Mouse (Mus musculus) limb, embryonic 11.5 days (tissue): Measurements from ENCODE around the gene Srd5a3. TPM values are rescaled to one million over a fixed set of nuclear protein-coding genes. Genes with fewer than 3 reads are reported as not detected.
A peak's percentile ranks its signal among the peaks of the same experiment; 100 is the strongest.
"Not testable (repeated sequence)": the region's sequence is repeated elsewhere in the genome, so short reads cannot be mapped to it uniquely, and the experiment has no call there.

Experiments used
- ATAC-seq: fragments of 200-750 bp; cut with Nextera tagmentation; 2 replicates; pipeline ENCODE4 v1.8.0; 2017; ENCODE audit warnings: low read depth; ENCODE audit not compliant: insufficient number of reproducible peaks, low FRiP score, low TSS enrichment
- DNase-seq: peaks from one replicate; pipeline ENCODE4 v3.0.0-alpha.2; 2015; ENCODE audit warnings: low spot score
- H3K27ac ChIP-seq: fragments of 300-500 bp; sonication (generic); replicated peaks from 2 replicates; pipeline ENCODE4 v1.5.1; 2014; ENCODE audit warnings: low read depth, mild to moderate bottlenecking, low read length
- H3K27me3 ChIP-seq: fragments of 300-500 bp; sonication (generic); 2 replicates; pipeline ENCODE4 v1.6.1; 2014; ENCODE audit warnings: mild to moderate bottlenecking, low read length, mixed read lengths; ENCODE audit not compliant: control insufficient read depth, insufficient read depth
- H3K36me3 ChIP-seq: fragments of 300-500 bp; sonication (generic); 2 replicates; pipeline ENCODE4 v1.6.1; 2014; ENCODE audit warnings: mild to moderate bottlenecking, low read length, moderate library complexity, mixed read lengths; ENCODE audit not compliant: control insufficient read depth, insufficient read depth
- H3K4me1 ChIP-seq: fragments of 300-500 bp; sonication (generic); 2 replicates; pipeline ENCODE4 v1.6.1; 2014; ENCODE audit warnings: low read length, mixed read lengths; ENCODE audit not compliant: control insufficient read depth, insufficient read depth
- H3K4me2 ChIP-seq: fragments of 300-500 bp; sonication (generic); 2 replicates; pipeline ENCODE4 v1.6.1; 2014; ENCODE audit warnings: low read depth, mild to moderate bottlenecking, moderate library complexity; ENCODE audit not compliant: severe bottlenecking
- H3K4me3 ChIP-seq: fragments of 300-500 bp; sonication (generic); 2 replicates; pipeline ENCODE4 v1.5.1; 2014; ENCODE audit warnings: low read depth, low read length
- H3K9ac ChIP-seq: fragments of 300-500 bp; sonication (generic); 2 replicates; pipeline ENCODE4 v1.6.1; 2014; ENCODE audit warnings: mild to moderate bottlenecking, low read length
- H3K9me3 ChIP-seq: fragments of 300-500 bp; sonication (generic); 2 replicates; pipeline ENCODE4 v1.6.1; 2016; ENCODE audit warnings: low read length; ENCODE audit not compliant: control insufficient read depth
- WGBS: fragments of 180-500 bp; shearing (Covaris S2); extraction: QIAGEN DNeasy Blood & Tissue Kit; methylation state at CpG from one replicate; pipeline ENCODE4 v1.1.7; 2014; 5-methylcytosine and 5-hydroxymethylcytosine counted together
- polyA plus RNA-seq: library from polyadenylated mRNA; unstranded; fragments of >200 nt; fragmentation: Nextera tagmentation; extraction: Ambion mirVana; gene quantifications from 2 replicates; pipeline ENCODE4 v1.2.1, GENCODE M21; 2014

Srd5a3 gene
- 21.5 and 21.8 TPM in 2 replicates for polyA plus RNA-seq

DNA sequence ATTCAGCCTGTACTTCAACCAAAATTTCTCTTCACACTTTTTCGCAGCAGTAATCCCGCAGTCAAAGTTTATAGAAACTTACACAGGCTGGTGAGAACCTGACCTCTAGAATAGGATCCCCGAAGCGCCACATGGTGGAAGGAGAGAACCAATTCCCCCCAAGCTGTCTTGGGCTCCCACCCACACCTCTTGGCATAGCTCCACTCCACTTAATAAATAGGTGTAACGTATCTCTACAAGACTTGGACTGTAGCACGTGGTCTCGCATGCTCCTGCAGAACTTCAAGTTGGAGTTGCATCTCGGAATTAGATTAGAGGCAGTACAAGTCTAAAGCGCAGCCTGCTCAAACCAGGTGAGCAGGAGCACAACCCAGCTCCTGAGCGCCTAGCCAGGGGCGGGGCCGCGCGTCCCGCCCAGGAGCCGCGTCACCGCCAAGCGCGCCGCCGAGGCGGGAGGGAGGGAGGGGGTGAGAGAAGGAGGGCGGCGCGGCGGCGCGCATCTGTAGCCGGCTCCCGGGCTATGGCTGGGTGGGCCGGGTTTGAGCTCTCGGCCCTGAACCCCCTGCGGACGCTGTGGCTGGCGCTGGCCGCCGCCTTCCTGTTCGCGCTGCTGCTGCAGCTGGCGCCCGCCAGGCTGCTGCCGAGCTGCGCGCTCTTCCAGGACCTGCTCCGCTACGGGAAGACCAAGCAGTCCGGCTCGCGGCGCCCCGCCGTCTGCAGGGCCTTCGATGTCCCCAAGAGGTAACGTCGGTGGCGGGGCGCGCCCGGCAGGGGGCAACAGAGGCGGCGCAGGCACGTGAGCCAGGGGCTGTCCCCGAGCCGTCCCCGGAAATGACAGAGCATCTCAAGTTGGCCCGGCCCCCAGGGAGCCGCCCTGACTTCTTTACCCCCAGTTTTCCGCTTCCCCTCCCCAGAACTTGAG, at the start of gene Srd5a3:
Gene Srd5a3 (plus strand): TSS at position 464 of the 922 bp plus-strand sequence.
- WGBS, result 1% methylated on average over 42 of the region's 69 CpGs
- H3K27ac ChIP-seq, result peak within 1 kb of the TSS; percentile 91
- H3K4me1 ChIP-seq, result no peaks in the 10 kb centered on the region
- H3K9me3 ChIP-seq, result no peaks in the 10 kb centered on the region
- H3K9ac ChIP-seq, result peak within 1 kb of the TSS; percentile 92
- H3K36me3 ChIP-seq, result no peaks in the 10 kb centered on the region
- no peaks in the 10 kb centered on the region for H3K27me3 ChIP-seq
- ATAC-seq (peak; percentile 95), DNase-seq (peak; percentile 95)
- peak within 1 kb of the TSS; percentile 68 for H3K4me2 ChIP-seq
- H3K4me3 ChIP-seq, result peak within 1 kb of the TSS; percentile 62

DNA sequence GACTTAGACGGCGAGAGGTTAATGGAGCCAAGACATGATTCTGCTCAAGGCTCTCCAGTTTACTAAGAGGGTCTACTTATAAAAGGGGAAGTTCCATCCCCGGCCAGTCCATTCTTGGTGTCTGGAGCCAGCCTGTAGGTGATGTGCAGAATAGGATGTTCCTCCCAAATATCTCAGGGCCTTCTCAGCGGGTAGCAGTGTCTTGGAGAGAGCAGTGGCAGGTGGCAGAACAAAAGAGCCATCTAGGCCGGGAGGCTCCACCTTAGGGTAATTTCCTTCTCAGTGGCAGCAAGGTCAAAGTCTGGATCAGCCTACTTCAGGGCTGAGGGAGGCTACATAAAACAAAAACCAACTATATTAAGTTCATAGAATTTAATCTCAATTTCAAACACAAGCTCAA, 36.3 kb upstream of the Srd5a3 start:
- not testable (repeated sequence) for H3K9me3 ChIP-seq, H3K36me3 ChIP-seq, ATAC-seq, H3K9ac ChIP-seq, H3K27me3 ChIP-seq, DNase-seq, H3K4me1 ChIP-seq, H3K4me3 ChIP-seq, H3K4me2 ChIP-seq, H3K27ac ChIP-seq
- 76% methylated on average over 5 of the region's 5 CpGs for WGBS

DNA sequence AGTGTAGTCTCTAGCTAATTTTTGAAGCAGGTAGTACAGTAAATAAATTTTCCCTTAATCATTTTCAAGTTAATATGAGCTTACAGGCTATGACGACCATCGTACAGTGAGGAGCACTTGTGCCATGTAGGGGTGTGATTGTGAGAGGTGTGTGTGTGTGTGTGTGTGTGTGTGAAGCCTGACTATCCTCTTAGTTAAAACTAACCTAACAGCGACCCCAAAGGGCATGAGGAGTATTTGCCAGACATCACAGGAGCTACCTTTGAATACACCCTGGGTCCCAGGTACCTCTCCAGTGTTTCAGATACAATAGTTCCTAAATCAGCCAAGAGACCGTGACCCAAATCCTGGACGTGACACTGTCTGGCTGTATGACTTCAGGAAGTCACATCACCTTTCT, 32.8 kb upstream of the Srd5a3 start:
- no peaks in the 10 kb centered on the region for H3K27me3 ChIP-seq
- no peak for ATAC-seq

DNA sequence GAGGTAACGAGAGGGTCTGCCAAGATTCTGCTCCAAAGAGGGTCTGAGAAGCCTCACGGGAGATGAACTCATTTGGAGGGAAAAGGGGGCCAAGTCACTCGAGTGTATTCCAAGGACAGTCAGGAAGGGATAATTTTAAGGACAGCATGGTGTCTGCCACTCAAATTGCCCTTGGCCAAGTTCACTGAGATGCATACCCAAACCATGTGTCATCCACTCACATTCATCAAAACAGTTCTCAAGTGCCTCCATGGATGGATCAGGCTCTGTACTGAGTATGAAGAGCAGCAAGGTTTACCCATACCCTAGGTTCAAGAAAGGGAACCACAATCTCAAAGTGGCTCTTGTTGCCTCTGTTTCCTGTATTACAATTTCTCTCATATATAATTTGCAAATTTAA, 31.6 kb upstream of the Srd5a3 start:
- ATAC-seq, result no peak
- WGBS, result 82% methylated on average over 3 of the region's 3 CpGs

More for the DNA sequence above, 32.8 kb upstream of the Srd5a3 start:
- no peaks in the 10 kb centered on the region for H3K4me1 ChIP-seq
- H3K9me3 ChIP-seq, result no peaks in the 10 kb centered on the region
- H3K36me3 ChIP-seq, result no peaks in the 10 kb centered on the region
- no peak for DNase-seq
- 82% methylated on average over 5 of the region's 5 CpGs for WGBS
- H3K4me2 ChIP-seq, result no peak overlapping the region
- H3K4me3 ChIP-seq, result no peak overlapping the region
- H3K27ac ChIP-seq, result no peak overlapping the region
- H3K9ac ChIP-seq, result no peak overlapping the region

DNA sequence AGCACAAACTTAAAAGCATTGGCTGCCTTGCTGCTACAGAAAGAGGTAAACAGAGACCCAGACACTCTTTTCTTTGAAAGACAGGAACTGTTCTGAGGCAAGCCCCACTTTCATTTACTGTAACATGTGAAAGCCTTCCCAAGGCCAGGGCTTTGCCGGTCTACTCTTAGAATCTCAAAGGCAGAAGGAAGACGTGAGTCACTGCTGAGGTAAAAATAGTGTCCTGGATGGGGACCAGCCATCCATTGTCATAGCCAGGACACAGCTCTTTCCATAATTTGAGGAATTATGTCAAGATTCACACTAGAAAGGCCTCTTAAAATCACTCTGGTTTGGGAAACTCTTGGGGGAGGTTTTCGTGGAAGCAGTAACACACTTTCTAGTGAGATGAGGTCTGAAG, 28.9 kb upstream of the Srd5a3 start:
- ATAC-seq, result no peak
- H3K4me2 ChIP-seq, result no peak overlapping the region
- no peak overlapping the region for H3K27ac ChIP-seq
- DNase-seq, result no peak
- no peaks in the 10 kb centered on the region for H3K9me3 ChIP-seq
- no peaks in the 10 kb centered on the region for H3K36me3 ChIP-seq
- H3K4me1 ChIP-seq, result no peaks in the 10 kb centered on the region
- H3K4me3 ChIP-seq, result no peak overlapping the region
- H3K27me3 ChIP-seq, result no peaks in the 10 kb centered on the region
- H3K9ac ChIP-seq, result no peak overlapping the region
- 92% methylated on average over 3 of the region's 3 CpGs for WGBS

More for the DNA sequence above, 31.6 kb upstream of the Srd5a3 start:
- H3K9ac ChIP-seq, result no peak overlapping the region
- H3K4me2 ChIP-seq, result no peak overlapping the region
- H3K27me3 ChIP-seq, result no peaks in the 10 kb centered on the region
- H3K9me3 ChIP-seq, result no peaks in the 10 kb centered on the region
- no peaks in the 10 kb centered on the region for H3K36me3 ChIP-seq
- no peak overlapping the region for H3K4me3 ChIP-seq
- no peak overlapping the region for H3K27ac ChIP-seq
- DNase-seq, result no peak
- H3K4me1 ChIP-seq, result no peaks in the 10 kb centered on the region

DNA sequence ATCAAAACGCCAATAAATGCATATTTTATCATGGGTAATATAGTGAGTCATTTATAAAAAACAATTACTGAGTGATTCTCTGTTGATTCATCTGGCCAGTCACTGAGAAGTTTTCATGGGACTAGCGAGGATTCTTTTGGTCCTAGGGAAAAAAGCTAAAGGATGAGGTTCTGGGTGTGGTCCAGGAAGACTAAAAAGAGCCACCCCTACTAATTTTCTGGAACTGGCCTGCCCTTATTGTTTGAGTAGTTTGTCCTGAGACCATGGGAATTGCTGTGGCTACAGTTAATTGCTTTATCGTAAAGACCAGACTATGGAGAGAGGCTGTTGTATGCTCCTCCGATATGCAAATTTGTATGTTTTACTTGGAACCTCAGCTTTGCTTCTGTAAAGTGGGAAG, 28.1 kb upstream of the Srd5a3 start:
- WGBS, result 83% methylated on average over 4 of the region's 4 CpGs
- ATAC-seq, result no peak

DNA sequence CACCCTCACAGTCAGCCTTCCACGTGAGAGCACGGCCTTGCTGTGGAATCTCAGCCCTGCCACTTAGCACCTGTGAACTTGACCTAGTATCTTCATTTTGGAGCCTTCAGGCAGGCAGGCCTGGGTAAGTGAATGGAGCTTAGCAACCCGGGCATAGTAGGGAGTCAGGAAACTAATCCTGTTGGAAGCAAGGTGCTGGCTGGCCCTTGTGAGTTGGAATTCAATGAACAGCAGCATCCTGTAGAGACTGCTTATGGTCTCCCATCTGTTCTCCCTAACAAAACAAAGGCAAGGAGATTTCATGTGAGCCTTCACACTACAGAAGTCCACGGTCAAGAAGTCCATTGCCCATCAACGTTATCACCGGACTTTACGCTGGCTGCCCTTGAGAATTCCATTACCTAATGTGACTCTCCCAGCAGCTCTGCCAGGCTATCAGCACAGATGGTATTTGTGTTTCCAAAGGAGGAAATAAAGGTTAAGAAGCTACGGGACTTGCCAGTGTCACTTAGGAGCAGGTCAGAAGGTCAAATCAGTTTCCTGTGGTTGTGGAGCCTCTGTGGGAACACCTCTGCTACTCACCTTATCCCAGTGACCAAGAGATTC, 24.5 kb upstream of the Srd5a3 start:
- DNase-seq, result no peak
- no peak for ATAC-seq
- 78% methylated on average over 8 of the region's 8 CpGs for WGBS
- Histone ChIP-seq H3K4me3 (no peak overlapping the region), H3K4me1 (no peaks in the 10 kb centered on the region), H3K4me2 (no peak overlapping the region), H3K9me3 (no peaks in the 10 kb centered on the region), H3K27me3 (no peaks in the 10 kb centered on the region), H3K27ac (no peak overlapping the region), H3K36me3 (no peaks in the 10 kb centered on the region), H3K9ac (no peak overlapping the region)

More for the DNA sequence above, 28.1 kb upstream of the Srd5a3 start:
- H3K27me3 ChIP-seq, result no peaks in the 10 kb centered on the region
- no peak for DNase-seq
- H3K4me3 ChIP-seq, result no peak overlapping the region
- no peaks in the 10 kb centered on the region for H3K4me1 ChIP-seq
- no peaks in the 10 kb centered on the region for H3K9me3 ChIP-seq
- no peak overlapping the region for H3K4me2 ChIP-seq
- H3K9ac ChIP-seq, result no peak overlapping the region
- no peak overlapping the region for H3K27ac ChIP-seq
- no peaks in the 10 kb centered on the region for H3K36me3 ChIP-seq

DNA sequence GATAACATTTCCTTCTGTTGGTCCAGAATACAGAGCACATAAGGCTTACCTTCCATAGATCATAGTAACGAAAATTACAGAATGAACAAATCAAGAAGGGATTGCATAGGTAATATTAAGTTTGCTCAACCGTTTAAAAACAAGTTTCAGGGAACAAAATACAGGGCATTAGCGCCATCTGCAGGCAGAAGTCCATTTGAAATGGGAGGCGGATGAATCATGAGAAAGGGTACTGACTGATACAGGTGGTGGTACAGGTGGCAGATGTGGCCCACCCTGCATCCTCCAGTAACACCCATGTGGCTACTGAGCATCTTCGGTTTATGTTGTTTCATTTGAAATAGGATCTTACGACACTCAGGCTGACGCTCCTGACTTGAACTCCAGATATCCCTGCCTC, 21.6 kb upstream of the Srd5a3 start:
- peak; percentile 80 for DNase-seq
- Histone ChIP-seq H3K4me1 (no peaks in the 10 kb centered on the region), H3K27ac (no peak overlapping the region), H3K9ac (no peak overlapping the region), H3K27me3 (no peaks in the 10 kb centered on the region), H3K36me3 (no peaks in the 10 kb centered on the region), H3K4me3 (no peak overlapping the region), H3K9me3 (no peaks in the 10 kb centered on the region), H3K4me2 (no peak overlapping the region)
- 35% methylated on average over 7 of the region's 7 CpGs for WGBS
- ATAC-seq, result no peak
